Mouse (Mus musculus): ENCODE results near the gene Pik3ca.

The Pik3ca gene

GRCm38 (mm10) chr3:32441710-32442109, 44.2 kb downstream of the Pik3ca start:
- in situ Hi-C loops (cut with MseI, MboI): no loop called here

GRCm38 (mm10) chr3:32454329-32455021, 57.0 kb downstream of the Pik3ca start:
- in situ Hi-C loops (cut with MseI, MboI): no loop called here

- in situ Hi-C loops (cut with MseI, MboI): no loop called here
Measured at GRCm38 (mm10) chr3:32459777-32460176, 62.3 kb downstream of the Pik3ca start.

GRCm38 (mm10) chr3:32467321-32467720, 69.8 kb downstream of the Pik3ca start:
- in situ Hi-C loops (cut with MseI, MboI): no loop called here

- in situ Hi-C loops (cut with MseI, MboI): no loop called here
Measured at GRCm38 (mm10) chr3:32468411-32468810, 70.9 kb downstream of the Pik3ca start.

- in situ Hi-C loops (cut with MseI, MboI): no loop called here
Measured at GRCm38 (mm10) chr3:32470449-32470848, 73.0 kb downstream of the Pik3ca start.

GRCm38 (mm10) chr3:32471098-32471497, 73.6 kb downstream of the Pik3ca start:
- in situ Hi-C loops (cut with MseI, MboI): no loop called here

GRCm38 (mm10) chr3:32472191-32472900, 74.9 kb downstream of the Pik3ca start:
- in situ Hi-C loops (cut with MseI, MboI): no loop called here

- in situ Hi-C loops (cut with MseI, MboI): no loop called here
Measured at GRCm38 (mm10) chr3:32473184-32473583, 75.7 kb downstream of the Pik3ca start.

GRCm38 (mm10) chr3:32479961-32480360, 82.5 kb downstream of the Pik3ca start:
- in situ Hi-C loops (cut with MseI, MboI): loop anchor here in 1 of 2 experiments (25.0 kb wide), 1 partner anchor 693 kb away; no protein-coding TSS in a partner anchor

- in situ Hi-C loops (cut with MseI, MboI): loop anchor here in 1 of 2 experiments (25.0 kb wide), 1 partner anchor 696 kb away; no protein-coding TSS in a partner anchor
Measured at GRCm38 (mm10) chr3:32483035-32483434, 85.6 kb downstream of the Pik3ca start.

GRCm38 (mm10) chr3:32486543-32486942, 89.1 kb downstream of the Pik3ca start:
- in situ Hi-C loops (cut with MseI, MboI): loop anchor here in 1 of 2 experiments (25.0 kb wide), 1 partner anchor 699 kb away; no protein-coding TSS in a partner anchor

- in situ Hi-C loops (cut with MseI, MboI): loop anchor here in 1 of 2 experiments (25.0 kb wide), 1 partner anchor 701 kb away; no protein-coding TSS in a partner anchor
Measured at GRCm38 (mm10) chr3:32488172-32488571, 90.7 kb downstream of the Pik3ca start.

- in situ Hi-C loops (cut with MseI, MboI): loop anchor here in 1 of 2 experiments (25.0 kb wide), 1 partner anchor 703 kb away; no protein-coding TSS in a partner anchor
Measured at GRCm38 (mm10) chr3:32490076-32490927, 92.8 kb downstream of the Pik3ca start.

- in situ Hi-C loops (cut with MseI, MboI): loop anchor here in 1 of 2 experiments (25.0 kb wide), 1 partner anchor 704 kb away; no protein-coding TSS in a partner anchor
Measured at GRCm38 (mm10) chr3:32490928-32491315, 93.5 kb downstream of the Pik3ca start.

GRCm38 (mm10) chr3:32492097-32493090, 94.9 kb downstream of the Pik3ca start, which contains the start of gene Kcnmb3:
Gene Kcnmb3 (minus strand): TSS chr3:32492231.
- in situ Hi-C loops (cut with MseI, MboI): loop anchor here in 1 of 2 experiments (25.0 kb wide), 1 partner anchor 705 kb away; no protein-coding TSS in a partner anchor

- in situ Hi-C loops (cut with MseI, MboI): loop anchor here in 1 of 2 experiments (25.0 kb wide), 1 partner anchor 707 kb away; no protein-coding TSS in a partner anchor
Measured at GRCm38 (mm10) chr3:32494387-32495087, 97.1 kb downstream of the Pik3ca start.

GRCm38 (mm10) chr3:32495088-32495770, 97.8 kb downstream of the Pik3ca start:
- in situ Hi-C loops (cut with MseI, MboI): loop anchor here in 1 of 2 experiments (25.0 kb wide), 1 partner anchor 708 kb away; no protein-coding TSS in a partner anchor

Measured in mouse trophoblast stem cell (cell line).